Mouse (Mus musculus) heart, embryonic 11.5 days (tissue): ENCODE data around the gene Rorb. TPM values are rescaled to one million over a fixed set of nuclear protein-coding genes. Genes with fewer than 3 reads are reported as not detected.

Experiments used
- ATAC-seq: fragments of 200-750 bp; cut with Nextera tagmentation; replicated peaks from 2 replicates; pipeline ENCODE4 v1.8.0; 2017; ENCODE audit warnings: moderate library complexity; ENCODE audit not compliant: insufficient number of reproducible peaks, low FRiP score, low TSS enrichment
- H3K27ac ChIP-seq: fragments of 300-500 bp; sonication (generic); 2 replicates; pipeline ENCODE4 v1.5.1; 2014; ENCODE audit warnings: mild to moderate bottlenecking, low read depth, low read length
- H3K27me3 ChIP-seq: fragments of 300-500 bp; sonication (generic); 2 replicates; pipeline ENCODE4 v1.6.1; 2014; ENCODE audit warnings: mild to moderate bottlenecking, low read length, mixed read lengths; ENCODE audit not compliant: control insufficient read depth, insufficient read depth
- H3K36me3 ChIP-seq: fragments of 300-500 bp; sonication (generic); 2 replicates; pipeline ENCODE4 v1.6.1; 2014; ENCODE audit warnings: mild to moderate bottlenecking, low read length, moderate library complexity, mixed read lengths; ENCODE audit not compliant: control insufficient read depth, insufficient read depth
- H3K4me1 ChIP-seq: fragments of 300-500 bp; sonication (generic); 2 replicates; pipeline ENCODE4 v1.6.1; 2014; ENCODE audit warnings: low read length; ENCODE audit not compliant: control insufficient read depth, insufficient read depth
- H3K4me2 ChIP-seq: fragments of 300-500 bp; sonication (generic); 2 replicates; pipeline ENCODE4 v1.6.1; 2014; ENCODE audit warnings: mild to moderate bottlenecking, moderate library complexity
- H3K4me3 ChIP-seq: fragments of 300-500 bp; sonication (generic); 2 replicates; pipeline ENCODE4 v1.5.1; 2014; ENCODE audit warnings: low read depth, low read length
- H3K9ac ChIP-seq: fragments of 300-500 bp; sonication (generic); 2 replicates; pipeline ENCODE4 v1.6.1; 2014; ENCODE audit warnings: mild to moderate bottlenecking, low read depth, low read length, moderate library complexity
- H3K9me3 ChIP-seq: fragments of 300-500 bp; sonication (generic); replicated peaks from 2 replicates; pipeline ENCODE4 v1.6.1; 2016; ENCODE audit warnings: low read length; ENCODE audit not compliant: control insufficient read depth
- WGBS: fragments of 180-500 bp; shearing (Covaris S2); extraction: QIAGEN DNeasy Blood & Tissue Kit; methylation state at CpG from one replicate; pipeline ENCODE4 v1.1.7; 2014; ENCODE audit not compliant: insufficient replicate concordance; 5-methylcytosine and 5-hydroxymethylcytosine counted together
- polyA plus RNA-seq: library from polyadenylated mRNA; unstranded; fragments of >200 nt; fragmentation: Nextera tagmentation; extraction: Ambion mirVana; gene quantifications from 2 replicates; pipeline ENCODE4 v1.2.1, GENCODE M21; 2014

Rorb gene
- polyA plus RNA-seq, 1 experiment from 2014 or later, result 0.21 TPM

GRCm38 (mm10) chr19:18911755-18912340 lies 199.1 kb downstream of the Rorb start:
- Histone ChIP-seq H3K27me3 (no peaks in the 10 kb centered on the region), H3K4me2 (no peak overlapping the region), H3K27ac (no peak overlapping the region), H3K9ac (no peak overlapping the region), H3K9me3 (no peaks in the 10 kb centered on the region), H3K4me1 (no peaks in the 10 kb centered on the region), H3K4me3 (no peak overlapping the region), H3K36me3 (no peaks in the 10 kb centered on the region)
- ATAC-seq, result no peak

- Histone ChIP-seq H3K4me2 (no peak overlapping the region), H3K4me3 (no peak overlapping the region), H3K4me1 (no peaks in the 10 kb centered on the region), H3K9me3 (no peaks in the 10 kb centered on the region), H3K27ac (no peak overlapping the region), H3K9ac (no peak overlapping the region), H3K36me3 (no peaks in the 10 kb centered on the region), H3K27me3 (no peaks in the 10 kb centered on the region)
- no peak for ATAC-seq
- 70% methylated on average over 3 of the region's 3 CpGs for WGBS
Measured at GRCm38 (mm10) chr19:18909641-18910040, 201.4 kb downstream of the Rorb start.

GRCm38 (mm10) chr19:18905511-18905910 lies 205.5 kb downstream of the Rorb start:
- ATAC-seq, result no peak
- 65% methylated on average over 3 of the region's 3 CpGs for WGBS
- H3K9ac ChIP-seq, result no peak overlapping the region

GRCm38 (mm10) chr19:18902694-18903067 lies 208.3 kb downstream of the Rorb start:
- no peak for ATAC-seq
- H3K4me2 ChIP-seq, result no peak overlapping the region
- 78% methylated on average over 6 of the region's 6 CpGs for WGBS
- H3K27me3 ChIP-seq, result no peaks in the 10 kb centered on the region
- H3K27ac ChIP-seq, result no peak overlapping the region
- no peak overlapping the region for H3K9ac ChIP-seq
- H3K4me1 ChIP-seq, result no peaks in the 10 kb centered on the region
- H3K4me3 ChIP-seq, result no peak overlapping the region
- H3K36me3 ChIP-seq, result no peaks in the 10 kb centered on the region
- H3K9me3 ChIP-seq, result no peaks in the 10 kb centered on the region; the same call in 1 of the 2 replicates

More at GRCm38 (mm10) chr19:18905511-18905910, 205.5 kb downstream of the Rorb start:
- Histone ChIP-seq H3K4me3 (no peak overlapping the region), H3K27ac (no peak overlapping the region), H3K9me3 (no peaks in the 10 kb centered on the region; the same call in 1 of the 2 replicates), H3K4me2 (no peak overlapping the region), H3K36me3 (no peaks in the 10 kb centered on the region), H3K4me1 (no peaks in the 10 kb centered on the region), H3K27me3 (no peaks in the 10 kb centered on the region)

GRCm38 (mm10) chr19:18902041-18902693 lies 208.8 kb downstream of the Rorb start:
- no peak for ATAC-seq
- Histone ChIP-seq H3K9me3 (no peaks in the 10 kb centered on the region; the same call in 1 of the 2 replicates), H3K4me3 (no peak overlapping the region), H3K36me3 (no peaks in the 10 kb centered on the region), H3K27ac (no peak overlapping the region), H3K9ac (no peak overlapping the region), H3K27me3 (no peaks in the 10 kb centered on the region), H3K4me1 (no peaks in the 10 kb centered on the region), H3K4me2 (no peak overlapping the region)
- 79% methylated on average over 15 of the region's 15 CpGs for WGBS

- no peak overlapping the region for H3K9ac ChIP-seq
- H3K4me3 ChIP-seq, result no peak overlapping the region
- no peak for ATAC-seq
- H3K4me1 ChIP-seq, result no peaks in the 10 kb centered on the region
- H3K27ac ChIP-seq, result no peak overlapping the region
- H3K27me3 ChIP-seq, result no peaks in the 10 kb centered on the region
- H3K36me3 ChIP-seq, result no peaks in the 10 kb centered on the region
- H3K4me2 ChIP-seq, result no peak overlapping the region
- no peaks in the 10 kb centered on the region; the same call in 1 of the 2 replicates for H3K9me3 ChIP-seq
Measured at GRCm38 (mm10) chr19:18898238-18898637, 212.8 kb downstream of the Rorb start.

- H3K4me3 ChIP-seq, result no peak overlapping the region
- H3K4me1 ChIP-seq, result peaks cover 3% of the 10 kb centered on the region; the same call in 1 of the 2 replicates
- 55% methylated on average over 4 of the region's 4 CpGs for WGBS
- H3K9ac ChIP-seq, result no peak overlapping the region
- no peak overlapping the region for H3K27ac ChIP-seq
- no peaks in the 10 kb centered on the region for H3K9me3 ChIP-seq
- H3K36me3 ChIP-seq, result no peaks in the 10 kb centered on the region
- no peak overlapping the region for H3K4me2 ChIP-seq
- no peak for ATAC-seq
- H3K27me3 ChIP-seq, result no peaks in the 10 kb centered on the region
Measured at GRCm38 (mm10) chr19:18890216-18890615, 220.8 kb downstream of the Rorb start.

GRCm38 (mm10) chr19:18889632-18890031 lies 221.4 kb downstream of the Rorb start:
- Histone ChIP-seq H3K4me3 (no peak overlapping the region), H3K4me2 (peak overlapping the region; percentile 59; the same call in 1 of the 2 replicates), H3K36me3 (no peaks in the 10 kb centered on the region), H3K4me1 (peaks cover 3% of the 10 kb centered on the region; the same call in 1 of the 2 replicates), H3K27ac (no peak overlapping the region), H3K9ac (no peak overlapping the region), H3K9me3 (no peaks in the 10 kb centered on the region), H3K27me3 (no peaks in the 10 kb centered on the region)
- 93% methylated on average over 1 of the region's 1 CpGs for WGBS
- no peak for ATAC-seq

- Histone ChIP-seq H3K4me1 (peaks cover 3% of the 10 kb centered on the region; the same call in 1 of the 2 replicates), H3K4me2 (peak overlapping the region; percentile 59), H3K27me3 (no peaks in the 10 kb centered on the region), H3K4me3 (peak overlapping the region; percentile 27), H3K36me3 (no peaks in the 10 kb centered on the region), H3K9me3 (no peaks in the 10 kb centered on the region), H3K9ac (no peak overlapping the region), H3K27ac (no peak overlapping the region)
- ATAC-seq, result no peak
- WGBS, result 16% methylated on average over 11 of the region's 11 CpGs
Measured at GRCm38 (mm10) chr19:18889117-18889627, 221.8 kb downstream of the Rorb start.
